Mouse (Mus musculus) embryonic facial prominence, embryonic 10.5 days (tissue): Measurements from ENCODE around the gene Tex264. TPM values are rescaled to one million over a fixed set of nuclear protein-coding genes. Genes with fewer than 3 reads are reported as not detected.

Experiments
- DNase-seq: peaks from one replicate; pipeline ENCODE4 v3.0.0-alpha.2; 2017; ENCODE audit warnings: low spot score
- H3K27ac ChIP-seq: fragments of 300-500 bp; sonication (generic); replicated peaks from 2 replicates; pipeline ENCODE4 v1.5.1; 2016; ENCODE audit warnings: mild to moderate bottlenecking
- H3K27me3 ChIP-seq: fragments of 300-500 bp; sonication (generic); replicated peaks from 2 replicates; pipeline ENCODE4 v1.6.1; 2016; ENCODE audit warnings: low read depth, mild to moderate bottlenecking; ENCODE audit not compliant: poor library complexity, severe bottlenecking
- H3K36me3 ChIP-seq: fragments of 300-500 bp; sonication (generic); replicated peaks from 2 replicates; pipeline ENCODE4 v1.6.1; 2016; ENCODE audit warnings: mild to moderate bottlenecking, moderate library complexity
- H3K4me1 ChIP-seq: fragments of 300-500 bp; sonication (generic); 2 replicates; pipeline ENCODE4 v1.6.1; 2016
- H3K4me3 ChIP-seq: fragments of 300-500 bp; sonication (generic); 2 replicates; pipeline ENCODE4 v1.5.1; 2016; ENCODE audit warnings: mild to moderate bottlenecking, moderate library complexity
- H3K9me3 ChIP-seq: fragments of 300-500 bp; sonication (generic); 2 replicates; pipeline ENCODE4 v1.6.1; 2016; ENCODE audit warnings: mild to moderate bottlenecking
- WGBS: fragments of 180-500 bp; shearing (Covaris S2); methylation state at CpG from one replicate; pipeline ENCODE4 v1.1.7; 2016; 5-methylcytosine and 5-hydroxymethylcytosine counted together
- polyA plus RNA-seq: library from polyadenylated mRNA; unstranded; fragments of >200 nt; fragmentation: Nextera tagmentation; extraction: Ambion mirVana; gene quantifications from 2 replicates; pipeline ENCODE4 v1.2.1, GENCODE M21; 2016

Gene Tex264
- polyA plus RNA-seq, 1 experiment from 2014 or later: 28.7 TPM

DNA sequence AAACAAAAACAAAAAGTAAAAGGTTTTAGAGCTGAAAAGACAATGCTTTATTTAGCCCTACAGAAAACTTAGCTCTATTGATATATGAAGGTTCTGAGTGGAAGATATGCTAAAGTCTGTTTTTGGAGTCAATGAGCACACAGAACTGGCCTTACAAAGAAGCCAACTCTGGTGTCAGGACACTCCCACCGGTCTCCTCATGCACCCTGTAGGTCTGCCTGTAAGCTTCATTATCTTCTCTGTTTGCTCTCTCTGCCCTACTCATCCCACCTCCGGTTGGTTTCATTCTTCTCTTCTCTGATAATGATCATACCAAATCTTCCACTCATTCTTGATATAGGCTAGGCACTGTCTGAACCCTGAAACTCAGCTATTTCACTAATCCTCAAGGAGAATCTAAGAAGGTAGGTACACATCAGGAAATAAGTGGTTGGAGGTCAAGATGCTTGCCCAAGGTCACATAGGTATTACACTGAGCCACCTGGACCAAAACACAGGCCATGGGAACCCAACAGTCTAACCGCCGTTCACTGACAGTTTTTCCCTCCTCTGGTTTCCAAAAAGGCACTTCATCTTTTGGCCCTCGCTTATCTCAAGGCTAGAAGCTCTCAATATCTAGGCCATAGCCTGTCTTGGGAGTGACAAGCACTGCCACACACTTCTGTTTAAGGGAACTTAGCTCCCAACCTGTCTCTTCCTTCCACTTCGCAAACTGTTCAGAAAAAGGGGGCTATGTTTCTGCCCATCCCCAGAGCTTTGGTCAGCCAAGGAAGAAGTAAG lies 1.4 kb downstream of the Tex264 start:
- Histone ChIP-seq H3K36me3 (peaks cover 28% of the 10 kb centered on the region), H3K27me3 (no peaks in the 10 kb centered on the region), H3K4me1 (peaks cover 29% of the 10 kb centered on the region), H3K9me3 (no peaks in the 10 kb centered on the region), H3K27ac (no peak overlapping the region), H3K4me3 (peak overlapping the region; percentile 96)
- WGBS: 86% methylated on average over 6 of the region's 6 CpGs
- no peak for DNase-seq

DNA sequence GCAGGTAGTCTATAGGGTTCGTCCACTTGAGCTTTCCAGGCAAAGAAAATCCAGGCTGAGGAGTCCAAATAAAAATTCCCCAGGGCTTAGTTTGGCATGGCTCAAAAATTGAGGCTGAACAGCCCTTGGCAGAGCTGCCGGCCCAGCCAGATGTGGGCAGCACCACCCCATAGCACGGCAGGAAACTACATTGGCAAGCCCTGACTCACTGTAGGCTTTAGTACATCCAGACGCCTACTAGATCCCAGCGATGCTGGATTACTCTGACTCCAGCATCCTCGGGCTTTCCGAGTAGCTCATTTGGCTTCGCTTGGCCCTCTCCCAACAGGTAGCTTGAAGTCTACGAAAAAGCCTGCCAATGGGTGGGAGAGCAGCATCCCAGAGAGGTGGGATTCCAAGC lies 4.7 kb downstream of the Tex264 start:
- H3K36me3 ChIP-seq: peaks cover 45% of the 10 kb centered on the region
- WGBS: 91% methylated on average over 9 of the region's 9 CpGs
- H3K9me3 ChIP-seq: no peaks in the 10 kb centered on the region
- DNase-seq: no peak
- peaks cover 17% of the 10 kb centered on the region for H3K4me1 ChIP-seq
- no peak overlapping the region for H3K4me3 ChIP-seq
- no peaks in the 10 kb centered on the region for H3K27me3 ChIP-seq
- H3K27ac ChIP-seq: no peak overlapping the region

DNA sequence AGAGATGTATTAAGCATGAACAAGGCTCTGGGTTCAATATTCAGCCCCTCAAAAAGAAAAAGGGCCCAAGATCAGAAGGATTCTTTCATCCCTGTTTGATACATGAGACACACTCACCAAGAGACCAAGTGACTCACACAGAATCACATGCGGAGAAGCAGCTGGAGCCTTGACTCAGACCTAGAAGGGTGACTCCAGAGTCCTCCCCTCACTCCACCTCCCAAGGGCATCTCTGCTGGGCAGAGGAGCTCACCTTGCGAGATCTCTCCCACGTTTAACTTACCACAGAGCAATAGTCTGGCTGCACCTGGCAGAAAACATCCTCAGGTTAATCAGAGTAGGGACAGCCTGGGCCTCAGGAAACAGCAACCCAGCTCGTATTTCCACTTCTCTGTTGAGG lies 7.5 kb downstream of the Tex264 start:
- no peak overlapping the region for H3K4me3 ChIP-seq
- no peak for DNase-seq
- H3K27ac ChIP-seq: no peak overlapping the region
- H3K36me3 ChIP-seq: peaks cover 50% of the 10 kb centered on the region
- no peaks in the 10 kb centered on the region for H3K4me1 ChIP-seq
- H3K27me3 ChIP-seq: no peaks in the 10 kb centered on the region
- WGBS: 73% methylated on average over 4 of the region's 4 CpGs
- H3K9me3 ChIP-seq: no peaks in the 10 kb centered on the region

DNA sequence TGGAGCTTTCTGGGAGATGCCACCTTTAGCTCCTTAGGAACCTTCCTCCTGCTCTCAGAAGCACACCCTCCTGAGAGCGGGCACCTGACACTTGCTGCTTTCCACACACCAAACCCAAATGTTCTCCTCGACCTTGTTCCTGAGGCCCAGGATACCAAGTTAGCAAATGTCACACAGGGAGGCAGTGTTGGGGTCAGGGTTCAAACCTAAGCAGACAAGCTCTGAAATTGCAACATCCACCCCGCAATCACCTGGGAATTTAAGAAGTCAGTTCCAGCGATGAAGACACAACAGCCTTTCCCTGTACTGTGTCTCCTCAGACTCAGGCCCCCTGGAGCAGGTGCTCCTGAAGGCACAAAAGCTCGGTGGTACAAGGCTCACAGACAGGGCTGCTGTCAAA lies 8.0 kb downstream of the Tex264 start:
- Histone ChIP-seq H3K4me3 (no peak overlapping the region), H3K4me1 (no peaks in the 10 kb centered on the region), H3K36me3 (peaks cover 54% of the 10 kb centered on the region), H3K27ac (no peak overlapping the region), H3K9me3 (no peaks in the 10 kb centered on the region), H3K27me3 (no peaks in the 10 kb centered on the region)
- WGBS: 88% methylated on average over 5 of the region's 5 CpGs
- DNase-seq: no peak

DNA sequence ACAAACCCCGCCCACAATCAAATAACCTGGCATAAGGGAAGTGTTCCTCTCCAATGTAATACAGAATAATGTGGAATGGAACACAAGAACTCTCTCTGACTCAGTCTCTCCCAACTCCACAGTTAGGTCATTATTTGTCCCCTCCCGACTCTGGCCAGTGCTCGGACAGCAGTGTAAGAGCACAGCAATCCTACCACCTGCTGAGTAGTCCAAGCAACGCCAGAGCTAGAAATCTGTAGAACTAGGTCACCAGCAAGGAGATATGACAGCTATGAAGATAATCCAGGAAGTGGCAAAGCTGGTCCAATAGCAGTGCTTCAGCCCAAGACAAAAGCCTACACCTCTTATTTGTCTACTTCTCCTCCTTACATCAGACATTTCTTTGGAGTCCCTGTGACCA lies 9.2 kb downstream of the Tex264 start:
- Histone ChIP-seq H3K9me3 (no peaks in the 10 kb centered on the region), H3K36me3 (peaks cover 61% of the 10 kb centered on the region), H3K4me3 (no peak overlapping the region), H3K4me1 (no peaks in the 10 kb centered on the region), H3K27me3 (no peaks in the 10 kb centered on the region), H3K27ac (no peak overlapping the region)
- DNase-seq: no peak
- WGBS: 76% methylated on average over 4 of the region's 4 CpGs

DNA sequence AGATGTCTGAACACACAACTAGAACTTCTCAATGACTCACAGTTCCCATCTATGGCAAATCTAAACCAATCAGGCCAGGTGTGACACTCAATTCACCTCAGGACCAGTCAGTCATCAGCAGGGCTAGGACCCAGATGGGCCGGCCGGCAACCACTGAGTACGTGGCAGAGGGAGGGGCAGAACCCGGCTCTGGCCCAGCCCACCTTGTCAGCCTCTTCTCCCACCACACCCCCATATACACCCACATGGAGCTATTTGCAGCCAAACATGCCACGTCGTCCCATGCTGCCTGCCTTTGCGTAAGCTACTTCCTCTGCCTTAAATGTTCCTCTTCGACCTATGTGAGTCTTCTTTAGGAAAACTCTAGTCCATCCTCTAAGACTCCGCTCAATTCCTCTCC lies 9.8 kb downstream of the Tex264 start:
- Histone ChIP-seq H3K36me3 (peaks cover 61% of the 10 kb centered on the region), H3K27ac (no peak overlapping the region), H3K4me3 (no peak overlapping the region), H3K27me3 (no peaks in the 10 kb centered on the region), H3K9me3 (no peaks in the 10 kb centered on the region), H3K4me1 (no peaks in the 10 kb centered on the region)
- DNase-seq: no peak
- 80% methylated on average over 9 of the region's 9 CpGs for WGBS

DNA sequence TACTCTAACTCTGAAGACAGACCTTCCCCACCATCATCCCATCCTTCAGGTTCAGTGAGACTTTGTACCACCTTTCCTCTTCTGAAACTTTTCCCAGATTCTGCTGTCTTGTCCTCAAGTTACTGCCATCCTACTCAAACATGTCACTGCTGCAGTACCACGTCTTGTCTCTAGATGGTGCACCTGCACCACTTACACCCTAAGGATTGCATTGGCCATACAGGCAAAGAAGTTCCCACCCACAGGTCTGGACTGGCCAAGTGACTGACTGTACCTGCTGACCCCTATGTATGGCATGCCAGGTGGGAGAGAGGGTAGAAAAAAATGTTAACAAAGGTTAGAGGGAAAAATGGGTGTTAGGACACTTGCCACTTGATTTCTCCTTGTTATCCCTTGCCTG lies 10.2 kb downstream of the Tex264 start:
- Histone ChIP-seq H3K9me3 (no peaks in the 10 kb centered on the region), H3K27ac (no peak overlapping the region), H3K27me3 (no peaks in the 10 kb centered on the region), H3K4me1 (no peaks in the 10 kb centered on the region), H3K36me3 (peaks cover 57% of the 10 kb centered on the region), H3K4me3 (no peak overlapping the region)
- DNase-seq: peak; percentile 78
- 1% methylated on average over 1 of the region's 1 CpGs for WGBS

DNA sequence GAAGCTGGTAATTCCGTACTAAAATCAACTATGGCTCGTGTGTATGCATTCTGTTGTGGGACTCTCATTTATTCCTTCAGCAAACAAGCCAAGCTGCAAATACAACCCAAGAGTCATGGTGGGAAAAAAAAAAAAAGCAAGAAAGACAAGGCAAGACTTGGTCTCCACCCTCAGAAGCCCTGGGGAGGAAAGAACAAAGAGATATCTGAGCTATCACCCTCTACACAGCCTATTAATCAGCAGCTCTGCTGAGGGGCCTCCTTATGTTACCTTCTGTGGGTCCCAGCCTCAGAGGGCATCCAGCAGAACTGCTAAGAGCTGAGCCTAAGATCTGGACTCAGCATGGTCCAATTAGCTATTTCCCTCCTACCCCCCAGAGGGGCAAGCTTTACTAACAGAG lies 11.9 kb downstream of the Tex264 start:
- H3K27me3 ChIP-seq: no peaks in the 10 kb centered on the region
- whole genome bisulfite sequencing: 93% methylated on average over 2 of the region's 2 CpGs
- H3K4me3 ChIP-seq: no peak overlapping the region
- no peak overlapping the region for H3K27ac ChIP-seq
- no peaks in the 10 kb centered on the region for H3K9me3 ChIP-seq
- H3K4me1 ChIP-seq: no peaks in the 10 kb centered on the region
- DNase-seq: no peak
- peaks cover 55% of the 10 kb centered on the region for H3K36me3 ChIP-seq

DNA sequence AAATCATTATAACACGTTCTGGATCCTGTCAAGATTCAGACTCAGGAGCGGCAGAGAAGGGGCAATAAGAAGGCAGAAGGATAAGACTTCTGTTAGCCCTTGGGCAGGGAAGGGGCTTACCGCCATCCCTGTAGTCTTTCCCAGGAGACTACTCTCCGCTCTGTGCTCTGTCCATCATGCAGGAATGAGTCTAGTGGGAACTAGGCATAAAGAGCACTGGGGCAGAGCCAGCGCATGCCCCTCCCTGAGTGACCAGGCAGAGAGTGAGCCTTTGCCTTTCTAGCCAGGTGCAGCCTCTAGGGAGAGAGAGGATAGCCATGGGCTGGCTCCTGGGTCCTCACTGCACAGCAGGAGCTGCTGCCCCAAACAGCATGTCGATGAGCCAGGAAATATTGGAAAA lies 20.9 kb downstream of the Tex264 start:
- H3K9me3 ChIP-seq: no peaks in the 10 kb centered on the region
- no peak for DNase-seq
- H3K27ac ChIP-seq: no peak overlapping the region
- H3K27me3 ChIP-seq: no peaks in the 10 kb centered on the region
- no peak overlapping the region for H3K4me3 ChIP-seq
- H3K36me3 ChIP-seq: peaks cover 80% of the 10 kb centered on the region
- H3K4me1 ChIP-seq: peaks cover 15% of the 10 kb centered on the region
- WGBS: 86% methylated on average over 6 of the region's 6 CpGs

DNA sequence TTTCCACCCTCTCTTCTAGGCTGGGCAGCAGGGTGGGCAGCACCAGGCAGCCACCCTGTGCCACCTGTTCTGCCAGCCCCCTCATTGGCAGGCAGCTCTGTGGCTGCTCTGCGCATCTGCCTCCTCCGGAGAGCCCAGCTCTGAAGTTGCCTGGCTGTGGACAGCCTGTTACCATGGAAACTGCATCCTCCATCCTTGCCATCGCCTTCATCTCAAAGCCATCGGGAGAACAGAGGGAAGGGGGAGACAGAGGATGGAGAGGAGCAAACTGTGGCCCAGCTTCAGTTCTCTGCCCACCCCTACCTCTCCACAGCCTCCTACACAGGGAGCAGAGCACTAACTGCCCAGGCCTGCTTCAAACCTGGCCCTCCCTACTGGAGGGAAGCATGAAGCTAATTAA lies 21.3 kb downstream of the Tex264 start:
- no peaks in the 10 kb centered on the region for H3K27me3 ChIP-seq
- H3K9me3 ChIP-seq: no peaks in the 10 kb centered on the region
- H3K36me3 ChIP-seq: peaks cover 77% of the 10 kb centered on the region
- H3K4me3 ChIP-seq: no peak overlapping the region
- DNase-seq: no peak
- 78% methylated on average over 4 of the region's 4 CpGs for WGBS
- peaks cover 18% of the 10 kb centered on the region for H3K4me1 ChIP-seq
- no peak overlapping the region for H3K27ac ChIP-seq

DNA sequence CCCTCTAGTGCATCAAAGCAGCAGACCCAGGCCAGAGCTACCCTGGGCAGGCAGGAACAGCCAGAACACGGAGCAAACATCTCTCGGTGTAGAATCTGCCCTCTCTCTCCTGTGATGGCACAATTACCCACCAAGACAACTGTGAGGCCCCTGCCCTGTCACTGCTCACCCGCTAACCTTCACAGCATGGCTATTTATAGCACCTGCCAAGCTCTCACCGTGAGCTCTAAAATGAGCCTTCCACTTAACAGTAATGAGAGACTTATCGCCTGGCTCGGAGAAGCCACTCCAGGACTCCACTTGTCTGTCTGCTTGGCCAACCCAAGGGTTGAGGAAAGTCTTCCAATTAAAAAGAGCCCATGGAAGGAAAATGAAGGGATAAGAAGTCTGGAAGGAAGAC lies 22.5 kb downstream of the Tex264 start:
- no peak for DNase-seq
- no peaks in the 10 kb centered on the region; the same call in 1 of the 2 replicates for H3K27me3 ChIP-seq
- peaks cover 77% of the 10 kb centered on the region for H3K36me3 ChIP-seq
- H3K4me1 ChIP-seq: peaks cover 25% of the 10 kb centered on the region
- 82% methylated on average over 6 of the region's 6 CpGs for WGBS
- no peaks in the 10 kb centered on the region for H3K9me3 ChIP-seq
- no peak overlapping the region for H3K4me3 ChIP-seq
- H3K27ac ChIP-seq: no peak overlapping the region

DNA sequence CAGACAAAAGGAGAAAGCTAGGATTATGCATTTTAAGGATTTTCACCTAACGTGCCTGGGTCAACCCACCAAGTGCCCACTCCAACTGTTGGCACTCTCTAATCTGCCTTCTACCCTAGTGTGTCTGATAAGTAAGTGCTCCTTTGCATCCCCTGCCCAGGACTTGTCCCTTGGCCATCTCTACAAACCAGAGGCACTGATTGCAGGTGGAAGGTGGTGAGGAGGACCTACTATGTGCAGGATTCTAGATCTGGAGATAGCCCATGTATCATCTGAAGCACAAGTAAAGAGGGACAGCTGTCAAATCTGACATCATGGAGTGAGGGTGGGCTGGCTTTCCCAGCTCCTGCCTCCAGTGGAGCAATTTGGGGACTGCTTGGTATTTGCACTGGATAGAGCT lies 25.8 kb downstream of the Tex264 start:
- no peak for DNase-seq
- peaks cover 56% of the 10 kb centered on the region for H3K36me3 ChIP-seq
- H3K27me3 ChIP-seq: peaks cover 28% of the 10 kb centered on the region
- no peak overlapping the region for H3K27ac ChIP-seq
- H3K9me3 ChIP-seq: no peaks in the 10 kb centered on the region
- no peak overlapping the region for H3K4me3 ChIP-seq
- WGBS: 63% methylated on average over 1 of the region's 1 CpGs
- peaks cover 43% of the 10 kb centered on the region for H3K4me1 ChIP-seq

DNA sequence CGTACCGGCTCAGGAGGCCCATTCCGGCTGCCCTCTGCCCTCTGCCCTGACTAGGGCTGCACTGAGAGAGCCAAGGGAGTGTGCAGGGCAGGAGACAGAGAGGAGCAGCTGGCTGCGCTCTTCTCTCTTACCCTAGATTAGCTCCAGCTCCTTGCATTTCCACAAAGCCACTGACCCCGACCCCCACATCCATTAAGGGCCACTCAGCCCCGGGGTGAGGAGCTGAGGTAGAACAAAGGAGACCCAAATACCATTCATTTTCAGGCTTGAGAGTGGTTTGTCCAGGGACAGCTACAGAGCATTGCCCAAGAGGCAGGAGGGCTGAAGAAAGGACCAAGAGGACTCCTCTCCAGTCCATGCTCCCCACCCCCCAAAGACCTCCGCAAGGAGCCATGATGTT lies 26.3 kb downstream of the Tex264 start:
- DNase-seq: peak; percentile 21
- Histone ChIP-seq H3K36me3 (peaks cover 51% of the 10 kb centered on the region), H3K9me3 (no peaks in the 10 kb centered on the region), H3K27ac (no peak overlapping the region), H3K27me3 (peaks cover 33% of the 10 kb centered on the region), H3K4me3 (no peak overlapping the region), H3K4me1 (peaks cover 43% of the 10 kb centered on the region)
- 29% methylated on average over 7 of the region's 7 CpGs for WGBS
